11 mouse cellular contexts compared by ENCODE assay signal in genomic region chr19:47379141-47379540, GRCm38 (mm10).
A peak's percentile ranks its signal among the peaks of the same experiment; 100 is the strongest.
DNase-seq lines count a peak whose midpoint lies in the region; ATAC-seq and TF ChIP-seq lines count a peak whose summit lies in the region.
"Had no signal": no experiment of that assay in that cellular context is flagged by ENCODE, and none has a peak within 500 bp of the region (broad histone marks: within the 10 kb centered on the region; RNA-seq: fewer than 3 reads in every experiment).

No protein-coding gene starts in this region.

- no peak for DNase-seq in hindbrain, embryonic 11.5 days (ENCODE audit: low spot score)
- peak; percentile 56 for DNase-seq in R1 (ENCODE audit: low read depth, low spot score)
- peak; percentile 48 for DNase-seq in liver, postnatal 0 days
- DNase-seq in adrenal gland, postnatal 25 days, result no peak
- no peak for DNase-seq in kidney, postnatal 36 days
- DNase-seq: lung, postnatal 14 days; thymus, adult 2 months had no signal

- no peaks in the 10 kb centered on the region for H3K9me3 ChIP-seq in hindbrain, embryonic 11.5 days (ENCODE audit: control insufficient read depth, low read length)
- H3K9me3 ChIP-seq in hindbrain, embryonic 12.5 days (replicated peaks), result no peaks in the 10 kb centered on the region
- H3K9me3 ChIP-seq in erythroblast, embryonic 14.5 days (ENCODE audit: control insufficient read depth, low read length), result no peaks in the 10 kb centered on the region
- no peaks in the 10 kb centered on the region for H3K9me3 ChIP-seq in liver, postnatal 0 days (ENCODE audit: low read length)
- H3K9me3 ChIP-seq: G1E; hindbrain, embryonic 15.5 days had no signal

- H3K4me2 ChIP-seq in hindbrain, embryonic 11.5 days (replicated peaks; ENCODE audit: low read depth, low read length), result no peak overlapping the region
- H3K4me2 ChIP-seq in hindbrain, embryonic 12.5 days (replicated peaks), result no peak overlapping the region
- peak overlapping the region; percentile 47 for H3K4me2 ChIP-seq in liver, postnatal 0 days (ENCODE audit: low read depth, low read length)
- H3K4me2 ChIP-seq: hindbrain, embryonic 15.5 days had no signal

- 71% methylated on average over 5 of the region's 5 CpGs for WGBS in hindbrain, embryonic 11.5 days
- 73% methylated on average over 5 of the region's 5 CpGs for WGBS in hindbrain, embryonic 12.5 days
- 71% methylated on average over 5 of the region's 5 CpGs for WGBS in liver, postnatal 0 days (ENCODE audit: insufficient replicate concordance)

- no peak overlapping the region for H3K27ac ChIP-seq in hindbrain, embryonic 11.5 days (ENCODE audit: low read depth, low read length)
- no peak overlapping the region for H3K27ac ChIP-seq in hindbrain, embryonic 12.5 days
- H3K27ac ChIP-seq in liver, postnatal 0 days (ENCODE audit: low read depth), result peak overlapping the region; percentile 1; the same call in 1 of the 2 replicates
- H3K27ac ChIP-seq: hindbrain, embryonic 15.5 days had no signal

- no peaks in the 10 kb centered on the region for H3K36me3 ChIP-seq in hindbrain, embryonic 11.5 days (ENCODE audit: control insufficient read depth, insufficient read depth, low read length)
- H3K36me3 ChIP-seq in hindbrain, embryonic 12.5 days, result no peaks in the 10 kb centered on the region
- H3K36me3 ChIP-seq in erythroblast, embryonic 14.5 days (ENCODE audit: control insufficient read depth), result peaks cover 34% of the 10 kb centered on the region
- H3K36me3 ChIP-seq in liver, postnatal 0 days (replicated peaks; ENCODE audit: insufficient read depth, low read length), result no peaks in the 10 kb centered on the region
- H3K36me3 ChIP-seq: G1E; hindbrain, embryonic 15.5 days had no signal

- H3K4me1 ChIP-seq in hindbrain, embryonic 11.5 days (replicated peaks; ENCODE audit: control insufficient read depth, insufficient read depth, low read length), result no peaks in the 10 kb centered on the region
- H3K4me1 ChIP-seq in hindbrain, embryonic 12.5 days, result no peaks in the 10 kb centered on the region; the same call in 1 of the 2 replicates
- H3K4me1 ChIP-seq in erythroblast, embryonic 14.5 days (ENCODE audit: control insufficient read depth), result peaks cover 85% of the 10 kb centered on the region
- H3K4me1 ChIP-seq in liver, postnatal 0 days (ENCODE audit: insufficient read depth), result peaks cover 17% of the 10 kb centered on the region
- H3K4me1 ChIP-seq: hindbrain, embryonic 15.5 days had no signal

- no peak for TF ChIP-seq EP300 in liver, postnatal 0 days (IDR thresholded peaks at IDR 0.05; ENCODE audit: low read depth)

- no peaks in the 10 kb centered on the region for H3K27me3 ChIP-seq in hindbrain, embryonic 11.5 days (ENCODE audit: control insufficient read depth, insufficient read depth, low read length)
- no peaks in the 10 kb centered on the region for H3K27me3 ChIP-seq in hindbrain, embryonic 12.5 days
- no peaks in the 10 kb centered on the region for H3K27me3 ChIP-seq in erythroblast, embryonic 14.5 days (ENCODE audit: control insufficient read depth)
- no peaks in the 10 kb centered on the region for H3K27me3 ChIP-seq in liver, postnatal 0 days (ENCODE audit: insufficient read depth, low read length)
- H3K27me3 ChIP-seq: hindbrain, embryonic 15.5 days had no signal

- no peak overlapping the region for H3K9ac ChIP-seq in hindbrain, embryonic 11.5 days (ENCODE audit: low read depth, low read length)
- H3K9ac ChIP-seq in hindbrain, embryonic 12.5 days, result no peak overlapping the region
- no peak overlapping the region for H3K9ac ChIP-seq in liver, postnatal 0 days (replicated peaks)
- H3K9ac ChIP-seq: hindbrain, embryonic 15.5 days had no signal

- TF ChIP-seq CTCF in liver, postnatal 0 days (IDR thresholded peaks at IDR 0.05; ENCODE audit: low read depth), result peak; percentile 32

- H3K4me3 ChIP-seq in hindbrain, embryonic 11.5 days (ENCODE audit: low read depth, low read length), result no peak overlapping the region
- H3K4me3 ChIP-seq in hindbrain, embryonic 12.5 days, result no peak overlapping the region
- H3K4me3 ChIP-seq in erythroblast, embryonic 14.5 days (replicated peaks), result peak overlapping the region; percentile 57
- no peak overlapping the region for H3K4me3 ChIP-seq in liver, postnatal 0 days (ENCODE audit: low read depth, low read length)
- H3K4me3 ChIP-seq: hindbrain, embryonic 15.5 days had no signal

- 0 out of 2 replicates have a peak, but pooled peaks have one; percentile 19 for ATAC-seq in hindbrain, embryonic 11.5 days (ENCODE audit: low FRiP score)
- no peak for ATAC-seq in hindbrain, embryonic 12.5 days (ENCODE audit: low FRiP score)
- ATAC-seq in liver, postnatal 0 days, result peak; percentile 87

Comparison
In these comparisons a context has a peak if more than half of its experiments do, and no peak if none do; other contexts are left out.
1. DNase-seq: peak in R1 (single experiment) and liver, postnatal 0 days (single experiment); none in hindbrain, embryonic 11.5 days (single experiment), adrenal gland, postnatal 25 days (single experiment) and kidney, postnatal 36 days (0 of 2).